Mouse (Mus musculus): ENCODE results near the gene Tlx2. TPM values are rescaled to one million over a fixed set of nuclear protein-coding genes. Genes with fewer than 3 reads are reported as not detected.

Tlx2 gene
- total RNA-seq (2014; fragmentation: Nextera tagmentation) (not detected in 2 replicates), total RNA-seq (2017) (not detected in 2 replicates), polyA plus RNA-seq (2012) (not detected in 2 replicates)

GRCm38 (mm10) chr6:83070247-83070310 is at the start of gene Tlx2:
TSS of gene Tlx2 (minus strand) at chr6:83070293.
- Histone ChIP-seq H3K4me1 (ENCODE audit: insufficient read depth, low read depth, low read length) (no peaks in the 10 kb centered on the region), H3K27me3 (ENCODE audit: insufficient read depth, low read length) (peaks cover 44% of the 10 kb centered on the region), H3K4me3 (ENCODE audit: low read depth, low read length) (peak within 1 kb of the TSS; percentile 23; the same call in 1 of the 2 replicates), H3K36me3 (replicated peaks) (peaks cover 13% of the 10 kb centered on the region), H3K9me3 (replicated peaks) (peaks cover 33% of the 10 kb centered on the region)
- TF ChIP-seq GATA1 (IDR thresholded peaks at IDR 0.05; ENCODE audit: borderline replicate concordance, low read length) (no peak), CTCF (IDR thresholded peaks at IDR 0.05; ENCODE audit: low read depth, low read length) (no peak), POLR2AphosphoS5 (IDR thresholded peaks at IDR 0.05; ENCODE audit: insufficient replicate concordance, low read depth, low read length) (no peak), GATA2 (IDR thresholded peaks at IDR 0.05; ENCODE audit: borderline replicate concordance, low read depth, low read length) (no peak), TAL1 (conservative IDR thresholded peaks at IDR 0.05; ENCODE audit: low read depth, low read length) (no peak)
- DNase-seq (ENCODE audit: low spot score): no peak
- no peak for ATAC-seq (ENCODE audit: extremely low read depth, insufficient number of reproducible peaks, low FRiP score, poor library complexity, severe bottlenecking)

GRCm38 (mm10) chr6:83119734-83120051 is 49.6 kb upstream of the Tlx2 start:
- no peak for DNase-seq (ENCODE audit: low spot score)
- no peak for ATAC-seq (ENCODE audit: extremely low read depth, insufficient number of reproducible peaks, low FRiP score, poor library complexity, severe bottlenecking)
- Histone ChIP-seq H3K36me3 (replicated peaks) (peaks cover 63% of the 10 kb centered on the region), H3K27me3 (ENCODE audit: insufficient read depth, low read length) (no peaks in the 10 kb centered on the region), H3K4me3 (ENCODE audit: low read depth, low read length) (peak overlapping the region; percentile 80; the same call in 1 of the 2 replicates), H3K9me3 (replicated peaks) (no peaks in the 10 kb centered on the region), H3K4me1 (ENCODE audit: insufficient read depth, low read depth, low read length) (peaks cover 79% of the 10 kb centered on the region)
- TF ChIP-seq TAL1 (conservative IDR thresholded peaks at IDR 0.05; ENCODE audit: low read depth, low read length): no peak
- 0 out of 2 replicates have a peak, but pooled peaks have one; percentile 32 for TF ChIP-seq POLR2AphosphoS5 (IDR thresholded peaks at IDR 0.05; ENCODE audit: insufficient replicate concordance, low read depth, low read length)
- no peak for TF ChIP-seq GATA1 (IDR thresholded peaks at IDR 0.05; ENCODE audit: borderline replicate concordance, low read length)
- TF ChIP-seq CTCF (IDR thresholded peaks at IDR 0.05; ENCODE audit: low read depth, low read length): no peak
- no peak for TF ChIP-seq GATA2 (IDR thresholded peaks at IDR 0.05; ENCODE audit: borderline replicate concordance, low read depth, low read length)

- Histone ChIP-seq H3K27me3 (ENCODE audit: insufficient read depth, low read length) (no peaks in the 10 kb centered on the region), H3K4me1 (ENCODE audit: insufficient read depth, low read depth, low read length) (peaks cover 79% of the 10 kb centered on the region), H3K36me3 (replicated peaks) (peaks cover 61% of the 10 kb centered on the region), H3K4me3 (ENCODE audit: low read depth, low read length) (peak overlapping the region; percentile 80; the same call in 1 of the 2 replicates), H3K9me3 (replicated peaks) (no peaks in the 10 kb centered on the region)
- DNase-seq (ENCODE audit: low spot score): no peak
- no peak for TF ChIP-seq CTCF (IDR thresholded peaks at IDR 0.05; ENCODE audit: low read depth, low read length)
- no peak for TF ChIP-seq GATA1 (IDR thresholded peaks at IDR 0.05; ENCODE audit: borderline replicate concordance, low read length)
- TF ChIP-seq POLR2AphosphoS5 (IDR thresholded peaks at IDR 0.05; ENCODE audit: insufficient replicate concordance, low read depth, low read length): no peak; the same call in 1 of the 2 replicates
- TF ChIP-seq GATA2 (IDR thresholded peaks at IDR 0.05; ENCODE audit: borderline replicate concordance, low read depth, low read length): no peak
- TF ChIP-seq TAL1 (conservative IDR thresholded peaks at IDR 0.05; ENCODE audit: low read depth, low read length): no peak
- no peak for ATAC-seq (ENCODE audit: extremely low read depth, insufficient number of reproducible peaks, low FRiP score, poor library complexity, severe bottlenecking)
These were observed 49.0 kb upstream of the Tlx2 start for GRCm38 (mm10) chr6:83118825-83119733.

- TF ChIP-seq TAL1 (conservative IDR thresholded peaks at IDR 0.05; ENCODE audit: low read depth, low read length): no peak
- Histone ChIP-seq H3K4me1 (ENCODE audit: insufficient read depth, low read depth, low read length) (peaks cover 81% of the 10 kb centered on the region), H3K9me3 (replicated peaks) (no peaks in the 10 kb centered on the region), H3K4me3 (ENCODE audit: low read depth, low read length) (no peak overlapping the region; the same call in 1 of the 2 replicates), H3K27me3 (ENCODE audit: insufficient read depth, low read length) (no peaks in the 10 kb centered on the region), H3K36me3 (replicated peaks) (peaks cover 62% of the 10 kb centered on the region)
- ATAC-seq (ENCODE audit: extremely low read depth, insufficient number of reproducible peaks, low FRiP score, poor library complexity, severe bottlenecking) (no peak), DNase-seq (ENCODE audit: low spot score) (no peak)
These were observed 48.3 kb upstream of the Tlx2 start for GRCm38 (mm10) chr6:83118369-83118768.

GRCm38 (mm10) chr6:83117616-83118015 is 47.5 kb upstream of the Tlx2 start:
- Histone ChIP-seq H3K36me3 (replicated peaks) (peaks cover 61% of the 10 kb centered on the region), H3K4me3 (ENCODE audit: low read depth, low read length) (peak overlapping the region; percentile 46; the same call in 1 of the 2 replicates)
- DNase-seq (ENCODE audit: low spot score): no peak

DNA sequence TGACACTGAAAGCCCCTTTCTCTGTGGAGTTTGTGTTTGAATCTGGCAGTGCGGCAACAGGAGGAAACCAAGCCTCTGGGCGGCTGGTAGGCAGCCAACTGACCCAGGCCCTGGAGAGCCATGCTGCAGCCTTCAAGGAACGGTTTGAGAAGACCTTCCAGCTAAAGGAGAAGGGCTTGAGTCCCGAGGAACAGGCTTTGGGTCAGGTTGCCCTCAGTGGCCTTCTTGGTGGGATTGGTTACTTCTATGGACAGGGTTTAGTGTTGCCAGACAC is 47.0 kb upstream of the Tlx2 start:
- Histone ChIP-seq H3K4me1 (ENCODE audit: insufficient read depth, low read depth, low read length) (peaks cover 77% of the 10 kb centered on the region), H3K27me3 (ENCODE audit: insufficient read depth, low read length) (no peaks in the 10 kb centered on the region), H3K36me3 (replicated peaks) (peaks cover 62% of the 10 kb centered on the region), H3K4me3 (ENCODE audit: low read depth, low read length) (peak overlapping the region; percentile 94; the same call in 1 of the 2 replicates), H3K9me3 (replicated peaks) (no peaks in the 10 kb centered on the region)
- ATAC-seq (ENCODE audit: extremely low read depth, insufficient number of reproducible peaks, low FRiP score, poor library complexity, severe bottlenecking) (no peak), DNase-seq (ENCODE audit: low spot score) (no peak)
- TF ChIP-seq GATA2 (IDR thresholded peaks at IDR 0.05; ENCODE audit: borderline replicate concordance, low read depth, low read length) (no peak), POLR2AphosphoS5 (IDR thresholded peaks at IDR 0.05; ENCODE audit: insufficient replicate concordance, low read depth, low read length) (no peak), GATA1 (IDR thresholded peaks at IDR 0.05; ENCODE audit: borderline replicate concordance, low read length) (no peak), TAL1 (conservative IDR thresholded peaks at IDR 0.05; ENCODE audit: low read depth, low read length) (no peak), CTCF (IDR thresholded peaks at IDR 0.05; ENCODE audit: low read depth, low read length) (no peak)

More at GRCm38 (mm10) chr6:83117616-83118015, 47.5 kb upstream of the Tlx2 start:
- H3K9me3 ChIP-seq (replicated peaks): no peaks in the 10 kb centered on the region
- no peaks in the 10 kb centered on the region for H3K27me3 ChIP-seq (ENCODE audit: insufficient read depth, low read length)
- no peak for ATAC-seq (ENCODE audit: extremely low read depth, insufficient number of reproducible peaks, low FRiP score, poor library complexity, severe bottlenecking)
- TF ChIP-seq POLR2AphosphoS5 (IDR thresholded peaks at IDR 0.05; ENCODE audit: insufficient replicate concordance, low read depth, low read length) (no peak), GATA1 (IDR thresholded peaks at IDR 0.05; ENCODE audit: borderline replicate concordance, low read length) (no peak), TAL1 (conservative IDR thresholded peaks at IDR 0.05; ENCODE audit: low read depth, low read length) (no peak), CTCF (IDR thresholded peaks at IDR 0.05; ENCODE audit: low read depth, low read length) (no peak), GATA2 (IDR thresholded peaks at IDR 0.05; ENCODE audit: borderline replicate concordance, low read depth, low read length) (no peak)
- peaks cover 79% of the 10 kb centered on the region for H3K4me1 ChIP-seq (ENCODE audit: insufficient read depth, low read depth, low read length)
